Mouse (Mus musculus) kidney, adult 11 months (tissue): ENCODE measurements around the gene Ebf1.

ENCODE experiments used
- DNase-seq: peaks from one replicate; pipeline ENCODE4 v3.0.0; 2022

Gene Ebf1

DNA sequence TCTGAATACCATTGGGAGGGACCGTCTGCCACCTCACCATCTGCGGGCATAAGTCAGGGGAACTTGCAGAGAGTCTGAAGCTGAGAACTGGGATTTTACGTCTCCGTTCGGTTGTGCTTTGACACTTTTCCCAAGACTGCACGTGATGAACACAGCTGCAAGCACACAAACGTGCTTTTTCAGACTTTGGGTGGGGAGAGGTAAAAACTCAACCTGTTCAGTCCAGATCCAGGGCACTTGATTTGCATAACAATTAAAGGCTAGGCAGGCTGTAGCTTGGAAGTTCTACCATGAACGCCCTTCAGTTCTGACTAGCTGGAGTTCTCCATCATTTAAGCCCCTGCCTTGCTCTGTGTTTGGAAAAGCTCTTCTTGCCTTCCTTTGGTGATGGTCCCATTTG lies 246.8 kb downstream of the Ebf1 start:
- no peak for DNase-seq

DNA sequence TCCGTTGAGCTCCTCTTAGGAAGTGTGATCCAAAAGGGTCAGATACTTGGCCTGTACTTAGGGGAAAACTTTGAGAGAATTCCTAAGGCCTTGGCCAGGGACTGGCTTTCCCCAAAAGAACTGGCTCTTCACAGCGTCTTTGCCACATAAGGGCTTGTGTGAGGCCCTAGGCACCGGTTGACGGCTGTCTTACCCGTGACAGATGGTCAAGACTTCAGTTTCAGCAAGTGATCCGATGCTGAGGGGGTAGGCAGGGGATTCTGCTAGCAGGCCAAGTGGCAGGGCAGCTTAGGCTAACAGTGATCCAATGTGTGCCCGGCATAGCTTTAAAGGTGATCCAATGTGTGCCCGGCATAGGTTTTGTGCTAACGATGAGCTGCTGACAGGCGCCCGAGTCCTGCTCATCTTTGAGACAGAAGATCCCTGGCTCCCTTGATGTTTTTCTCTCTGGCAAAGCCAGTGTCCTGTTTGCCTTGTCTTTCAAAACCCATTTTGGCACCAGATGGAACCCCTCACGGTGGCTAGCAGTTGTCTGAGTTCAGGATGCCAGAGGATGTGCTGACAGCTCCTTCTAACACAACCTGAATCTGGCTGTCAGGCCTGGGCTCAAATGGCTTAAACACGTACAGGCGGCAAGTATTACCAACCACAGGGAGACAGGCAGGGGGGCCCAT lies 249.5 kb downstream of the Ebf1 start:
- no peak for DNase-seq

DNA sequence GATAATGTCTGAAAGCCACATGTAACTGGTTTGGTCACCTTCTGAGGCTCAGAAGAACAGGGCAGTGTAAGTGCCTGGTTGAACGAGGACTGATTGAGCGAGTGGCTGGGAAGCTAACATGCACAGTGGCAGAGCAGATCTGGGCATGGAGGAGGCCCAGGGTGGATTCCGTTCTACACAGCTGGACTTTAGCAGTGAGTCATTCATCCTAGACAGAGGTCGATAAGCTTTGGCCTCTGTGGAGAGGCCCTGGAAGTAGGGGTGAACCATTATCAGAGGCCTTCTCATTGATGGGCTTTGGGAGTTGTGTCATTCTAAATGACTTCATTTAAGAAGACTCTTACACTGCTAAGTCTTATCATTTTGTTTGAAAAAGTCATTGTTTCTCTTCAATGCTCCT lies 250.3 kb downstream of the Ebf1 start:
- DNase-seq = no peak

DNA sequence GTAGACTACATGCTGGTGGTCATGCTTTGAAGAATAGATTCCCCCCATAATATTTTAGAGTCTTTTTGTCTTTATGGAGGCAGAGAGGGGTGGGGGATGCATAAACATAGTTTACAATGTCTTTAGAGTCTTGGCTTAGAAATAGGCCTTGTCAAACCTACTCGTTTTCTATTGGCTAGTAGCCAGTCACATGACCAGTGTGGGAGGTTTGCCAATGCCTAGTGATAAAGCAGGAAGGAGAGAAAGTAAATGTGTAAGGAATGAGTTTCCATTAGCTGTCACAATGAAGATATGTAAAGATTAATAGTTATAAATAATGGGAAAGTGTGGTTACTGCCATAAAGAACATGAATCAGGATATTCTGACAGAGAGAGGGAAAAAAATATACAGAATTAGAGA lies 256.8 kb downstream of the Ebf1 start:
- no peak for DNase-seq

DNA sequence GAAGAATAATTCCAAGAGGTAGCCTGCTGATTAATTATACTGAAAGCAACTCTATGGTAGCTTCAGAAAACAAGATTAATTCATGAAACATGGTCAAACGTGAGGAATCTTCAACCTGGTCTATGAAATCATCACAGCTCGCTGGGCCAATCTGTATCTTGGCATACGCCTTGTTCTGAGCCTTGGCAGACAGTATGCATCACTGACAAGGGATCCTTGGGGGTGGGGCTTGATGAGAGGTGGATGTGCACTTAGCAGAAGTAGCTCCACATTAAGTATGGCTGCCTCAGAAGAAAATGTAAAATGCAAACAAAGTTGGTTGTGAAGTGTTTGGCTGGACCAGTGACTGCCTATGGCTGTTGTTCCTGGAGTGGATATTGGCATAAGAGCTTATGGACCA lies 258.1 kb downstream of the Ebf1 start:
- DNase-seq = no peak

DNA sequence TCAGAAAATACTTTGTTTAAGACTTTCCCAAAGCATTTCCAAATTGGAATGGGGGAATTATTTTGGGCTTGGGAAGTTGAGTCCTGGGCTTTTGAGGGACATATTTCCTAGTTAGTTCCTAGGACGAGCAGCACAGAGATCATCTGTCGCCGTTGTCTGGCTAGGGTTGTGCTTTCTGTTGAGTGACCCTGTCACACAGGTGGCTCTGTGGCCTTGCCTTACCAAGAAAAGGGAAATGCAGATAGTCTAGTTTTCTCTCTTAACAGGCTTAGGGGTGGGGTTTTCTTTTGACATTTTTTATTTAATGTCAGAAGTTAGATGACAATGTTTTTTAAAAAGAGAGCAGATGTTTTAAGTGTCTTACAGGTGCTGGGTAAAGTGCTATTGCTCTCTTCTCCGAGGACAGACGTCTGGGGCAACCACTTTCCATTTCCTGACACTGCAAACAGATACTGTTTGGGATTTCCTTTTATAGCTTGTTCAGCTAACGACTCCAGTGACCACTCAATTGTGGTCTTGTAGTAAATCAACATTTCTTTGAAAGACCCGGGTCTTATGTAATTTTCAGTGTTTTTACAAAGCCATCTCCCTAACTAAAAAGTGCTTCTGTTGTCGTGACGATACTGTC lies 264.1 kb downstream of the Ebf1 start:
- DNase-seq = no peak

DNA sequence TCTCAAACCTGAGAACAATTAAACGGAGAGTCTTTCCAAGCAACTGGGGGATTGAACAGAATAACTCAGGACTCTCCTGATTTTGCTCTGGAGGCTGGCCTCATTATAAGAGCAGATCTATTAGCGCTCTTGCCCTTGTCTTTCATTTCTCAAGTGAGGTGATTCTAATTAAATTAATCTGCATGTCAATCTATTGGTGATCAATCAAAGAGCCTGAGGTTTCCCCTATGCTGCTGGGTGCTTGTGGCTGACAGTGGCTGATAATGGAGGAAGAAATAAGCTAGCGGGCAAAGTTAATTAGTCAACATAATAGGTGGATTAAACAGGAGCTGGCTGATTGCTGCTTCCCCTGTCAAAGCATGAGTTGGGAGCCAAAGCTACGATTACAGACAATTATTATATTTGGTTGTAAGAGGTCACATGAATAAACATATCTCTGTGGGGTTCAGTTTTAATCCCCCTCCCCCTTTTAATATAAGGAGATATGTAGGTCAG lies 265.4 kb downstream of the Ebf1 start:
- no peak for DNase-seq

DNA sequence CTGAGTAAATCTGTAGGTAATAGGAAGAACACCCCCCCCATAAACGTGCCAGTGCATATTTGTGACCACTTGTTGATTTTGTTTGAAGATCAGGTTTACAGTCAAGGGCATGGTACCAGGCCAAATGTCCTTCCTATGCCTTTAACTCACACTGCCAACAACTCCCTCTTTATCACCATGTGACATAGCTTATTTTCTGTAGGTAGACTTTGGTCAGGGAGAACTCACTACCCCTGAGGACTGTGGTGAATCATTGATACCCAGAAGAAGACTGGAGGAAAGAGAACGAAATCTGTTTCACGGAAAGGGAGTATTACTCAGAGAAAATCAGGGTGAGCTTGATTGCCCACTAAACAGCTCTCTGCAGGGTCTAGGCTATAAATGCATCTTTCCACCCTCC lies 267.2 kb downstream of the Ebf1 start:
- DNase-seq = no peak

DNA sequence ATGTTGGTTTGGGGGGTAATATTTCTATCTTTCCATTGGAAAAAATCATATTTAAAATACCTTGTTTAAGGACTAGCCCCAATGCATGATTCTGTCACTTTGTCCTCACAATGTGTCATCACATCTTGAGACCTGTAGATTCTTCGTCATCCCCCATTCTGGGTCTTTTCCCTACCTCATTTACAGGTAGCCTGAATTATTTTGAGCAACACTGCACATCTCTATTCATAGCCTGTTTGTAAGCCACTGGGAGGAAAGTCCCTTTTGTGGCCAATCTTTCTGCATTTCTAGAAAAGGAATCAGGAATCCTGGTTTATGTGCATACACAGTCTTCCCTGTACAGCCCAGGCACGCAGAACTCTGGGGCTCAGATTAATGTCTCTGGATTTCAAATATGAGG lies 269.8 kb downstream of the Ebf1 start:
- DNase-seq = no peak

DNA sequence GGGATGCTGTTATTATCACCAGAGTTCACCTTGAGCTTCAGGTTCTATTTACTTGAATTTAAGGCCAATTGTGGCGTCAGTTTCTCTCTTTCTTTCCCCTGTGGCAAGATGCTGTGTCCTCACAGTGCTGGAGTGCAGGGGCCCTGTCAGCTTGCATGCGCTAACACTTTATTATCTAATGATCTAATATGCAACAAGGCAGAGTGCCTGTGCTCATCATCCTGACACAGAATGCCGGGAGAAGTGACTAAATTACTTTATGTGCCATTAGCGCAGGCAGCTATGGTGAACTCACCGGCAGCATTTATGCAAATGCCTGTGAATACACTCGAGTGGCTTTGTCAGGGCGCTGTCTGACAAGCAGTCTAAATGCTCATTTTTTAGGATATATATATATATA lies 270.6 kb downstream of the Ebf1 start:
- DNase-seq = no peak

DNA sequence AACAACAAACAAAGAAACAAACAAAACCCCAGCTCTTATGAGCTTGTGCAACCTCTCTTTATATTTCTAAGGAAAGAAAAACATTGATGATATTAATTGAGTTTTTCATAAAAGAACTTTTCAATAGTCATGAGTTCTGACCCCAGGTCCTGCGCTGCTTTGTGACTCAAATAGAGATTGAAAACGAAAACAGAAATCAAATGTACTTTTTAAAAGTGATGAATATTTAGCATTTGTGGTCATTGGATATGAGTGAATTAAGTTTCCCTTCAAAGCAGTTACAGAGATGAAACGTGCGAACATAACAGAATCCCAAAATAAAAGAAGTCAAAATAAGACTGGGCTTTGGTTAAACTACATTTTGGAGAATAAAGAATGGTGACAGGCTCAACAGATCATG lies 271.3 kb downstream of the Ebf1 start:
- no peak for DNase-seq

DNA sequence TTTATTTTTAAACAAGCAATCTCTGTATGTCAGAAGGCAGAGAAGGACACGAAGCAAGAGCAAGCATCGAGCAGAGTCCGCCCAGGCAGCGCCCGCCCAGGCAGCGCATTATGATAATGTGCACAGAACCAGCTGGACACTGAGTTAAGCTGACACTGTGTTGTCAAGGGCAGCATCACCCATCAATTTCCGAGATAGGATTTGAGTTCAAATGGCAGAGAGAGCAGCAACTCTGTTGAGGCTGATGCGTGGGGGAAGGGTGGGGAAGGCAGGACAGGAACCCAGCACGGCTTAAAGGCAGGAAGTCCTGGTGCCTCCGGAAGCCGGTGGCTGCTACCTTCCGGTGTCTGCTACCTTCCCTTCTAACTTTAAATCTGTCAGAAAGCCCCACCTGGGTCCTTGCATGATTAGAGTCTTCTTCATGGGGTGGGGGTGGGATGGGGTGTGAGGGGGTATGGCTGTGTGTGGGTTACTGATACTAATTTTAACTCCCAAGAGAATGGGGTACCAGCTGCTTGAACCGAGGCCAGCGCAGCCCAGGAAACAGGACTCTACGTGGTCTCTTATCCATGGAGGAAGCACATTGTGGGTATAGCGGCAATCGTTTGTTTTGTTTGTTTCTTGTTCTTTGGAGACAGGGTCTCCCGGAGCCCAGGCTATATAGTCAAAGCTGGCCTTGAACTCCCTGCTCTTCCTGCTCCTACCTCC lies 275.9 kb downstream of the Ebf1 start:
- DNase-seq = peak; percentile 15

DNA sequence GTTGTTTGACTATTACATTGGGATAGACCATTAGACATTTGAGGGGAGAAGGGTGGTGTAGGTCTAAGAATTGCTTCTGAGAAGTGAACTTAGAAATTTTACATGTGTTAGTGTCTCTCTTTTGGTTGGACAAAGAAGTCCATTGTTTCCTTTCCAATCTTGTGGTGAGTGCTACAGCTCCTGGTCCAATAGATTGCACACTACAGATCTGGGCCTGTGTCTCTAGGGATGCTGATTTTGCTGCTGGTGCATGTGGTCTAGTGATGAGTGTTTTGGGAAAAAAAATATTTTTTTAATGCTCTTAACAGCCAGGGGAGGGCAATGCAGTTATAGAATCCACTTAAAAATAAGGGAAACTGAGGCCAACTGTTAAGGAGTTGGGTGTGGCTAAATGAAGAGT lies 276.9 kb downstream of the Ebf1 start:
- no peak for DNase-seq

DNA sequence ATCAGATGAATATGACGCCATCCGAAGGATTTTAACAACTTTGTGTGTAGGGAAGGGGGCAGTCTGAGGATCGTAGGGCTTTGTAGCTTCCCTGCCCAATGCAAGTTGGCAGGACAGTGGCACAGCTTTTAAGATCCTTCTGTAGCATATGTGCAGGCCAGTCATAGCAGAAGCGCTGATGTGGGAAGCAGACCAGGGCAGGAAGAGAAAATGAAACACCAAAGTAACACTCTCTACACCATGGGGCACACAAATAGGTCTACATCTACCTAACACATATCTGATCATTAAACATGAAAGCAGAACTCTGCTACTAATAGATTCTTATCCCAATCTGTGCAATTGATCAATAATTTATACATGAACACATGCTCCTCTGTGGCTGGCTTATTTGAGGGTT lies 277.7 kb downstream of the Ebf1 start:
- no peak for DNase-seq

DNA sequence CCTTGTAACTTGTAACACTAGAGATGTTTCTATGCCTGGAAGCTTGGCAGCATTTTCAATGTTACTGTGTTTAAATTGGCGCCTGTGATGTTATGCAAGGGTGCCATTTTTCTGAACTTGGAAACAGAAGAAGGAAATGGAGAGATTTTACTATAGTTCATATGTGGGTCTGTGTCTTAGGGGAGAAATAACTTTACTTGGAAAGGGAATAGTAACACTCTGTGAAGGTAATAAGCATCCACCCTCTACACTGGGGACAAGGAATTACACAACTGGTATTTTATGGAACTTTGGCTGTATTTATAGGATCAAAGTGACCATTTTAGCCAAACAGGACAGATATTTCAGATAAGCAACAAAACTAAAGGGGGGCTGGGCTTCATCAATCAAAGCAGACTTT lies 278.8 kb downstream of the Ebf1 start:
- no peak for DNase-seq

DNA sequence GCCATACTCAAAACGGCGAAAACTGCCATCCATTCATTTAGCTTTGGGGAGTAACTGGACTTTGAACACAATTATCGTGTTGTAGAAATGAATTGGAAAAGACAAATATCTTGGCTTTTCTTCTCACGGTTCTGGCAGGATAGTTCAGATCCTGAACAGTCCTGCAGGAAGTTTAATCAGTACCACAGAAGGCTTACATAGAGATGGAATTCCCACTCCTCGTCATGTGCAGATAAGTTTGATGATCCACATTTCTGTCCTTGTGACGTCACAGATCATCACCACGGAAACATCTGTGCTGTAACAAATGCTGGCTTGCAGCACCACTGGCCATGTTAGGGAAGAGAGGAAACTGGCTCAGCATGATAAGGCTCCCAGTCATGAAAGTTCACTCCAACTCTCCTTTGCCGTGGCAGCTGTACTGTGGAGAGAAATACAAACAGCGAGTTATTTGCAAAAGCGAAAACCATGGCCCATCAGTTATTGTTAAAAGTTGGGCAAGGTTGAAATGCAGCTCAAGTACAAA lies 280.1 kb downstream of the Ebf1 start:
- DNase-seq = no peak

DNA sequence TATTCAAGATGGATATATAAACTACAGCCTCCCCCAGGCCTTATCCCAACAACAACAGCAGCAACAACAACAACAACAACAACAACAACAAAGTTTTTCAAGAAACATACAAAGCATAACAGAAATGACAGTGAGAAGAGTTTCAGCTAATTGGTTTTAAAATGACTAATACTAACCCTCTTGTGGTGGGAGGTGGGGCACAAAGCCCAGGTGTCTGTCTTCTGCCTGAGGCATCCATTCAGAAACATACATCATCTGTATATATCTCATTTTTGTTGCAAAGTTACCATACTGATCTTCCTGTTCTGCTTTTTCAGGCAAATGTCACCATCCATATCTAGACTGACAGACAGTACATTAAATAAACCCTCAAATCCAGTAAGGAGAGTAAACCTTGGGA lies 282.4 kb downstream of the Ebf1 start:
- no peak for DNase-seq

DNA sequence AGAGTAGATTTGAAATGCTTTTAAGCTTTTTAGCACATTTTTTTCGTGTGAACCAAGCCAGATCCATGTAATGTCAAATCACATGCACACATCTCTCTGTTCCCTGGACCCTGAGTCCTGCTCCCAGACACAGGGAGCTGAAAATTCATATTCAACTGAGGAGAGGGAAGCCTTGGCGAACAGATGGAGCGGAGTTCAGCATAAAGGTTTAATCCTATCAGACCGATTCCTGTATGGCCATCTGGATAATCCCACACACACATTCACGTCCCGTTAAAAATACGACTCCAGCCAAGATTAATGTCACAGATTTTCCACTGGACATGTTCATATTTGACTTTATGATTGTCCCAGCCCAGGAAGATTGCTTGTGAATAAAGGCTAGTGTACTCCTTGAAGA lies 282.8 kb downstream of the Ebf1 start:
- DNase-seq = no peak

DNA sequence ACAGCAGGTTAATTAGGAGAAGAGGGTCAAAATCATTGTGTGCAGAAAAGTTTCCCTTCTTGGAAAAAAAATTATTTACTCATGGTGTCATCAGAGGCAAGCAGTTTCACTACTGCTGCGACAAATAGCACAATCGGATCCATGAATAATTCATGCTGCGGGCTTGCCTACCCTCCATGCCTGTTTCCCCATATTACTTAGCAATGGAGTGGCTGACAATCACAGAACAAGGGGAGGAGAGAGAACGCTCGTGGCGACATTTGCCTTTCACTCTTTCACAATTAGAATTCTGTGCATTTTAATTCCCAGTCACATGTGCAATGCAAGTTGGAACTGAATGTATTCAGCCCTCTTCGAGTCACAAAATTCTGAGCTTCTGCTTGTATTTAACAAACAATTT lies 283.4 kb downstream of the Ebf1 start:
- no peak for DNase-seq

DNA sequence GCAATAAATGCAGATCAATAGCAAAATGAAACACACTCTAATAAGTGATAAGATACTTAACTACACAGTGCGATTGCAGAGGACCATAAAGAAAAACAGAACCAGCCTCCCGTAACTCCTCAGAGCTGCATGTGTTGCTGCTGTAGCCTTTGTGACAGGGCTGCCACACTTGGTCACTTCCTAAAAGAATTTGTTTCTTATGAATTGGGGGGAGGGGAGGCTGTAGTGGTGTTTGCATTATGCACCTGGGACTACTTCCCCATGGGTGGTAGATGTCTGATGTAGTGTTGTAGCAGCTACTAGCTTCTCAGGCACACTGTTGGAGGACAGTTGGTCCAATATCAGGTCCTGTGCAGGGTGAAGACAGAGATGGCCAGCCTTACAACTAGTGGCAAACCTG lies 284.6 kb downstream of the Ebf1 start:
- DNase-seq = no peak

DNA sequence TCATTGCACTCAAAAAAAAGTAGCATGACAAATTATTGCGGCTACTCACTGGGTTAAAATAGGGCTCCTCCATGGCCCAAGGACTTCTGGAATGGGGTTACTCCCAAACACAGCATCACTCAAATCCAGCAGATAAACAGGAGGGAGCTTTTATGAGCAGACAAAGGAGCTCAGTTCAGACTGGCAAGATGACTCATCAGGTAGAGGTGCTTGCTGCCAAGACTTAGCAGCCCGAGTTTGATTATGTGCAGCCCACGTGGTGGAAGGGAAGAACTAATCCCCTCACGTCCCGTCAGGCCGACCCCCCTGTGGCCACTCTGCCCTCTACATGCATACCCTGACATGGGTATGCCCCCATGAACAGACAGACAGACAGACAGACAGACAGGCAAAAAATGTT lies 285.0 kb downstream of the Ebf1 start:
- DNase-seq = no peak

DNA sequence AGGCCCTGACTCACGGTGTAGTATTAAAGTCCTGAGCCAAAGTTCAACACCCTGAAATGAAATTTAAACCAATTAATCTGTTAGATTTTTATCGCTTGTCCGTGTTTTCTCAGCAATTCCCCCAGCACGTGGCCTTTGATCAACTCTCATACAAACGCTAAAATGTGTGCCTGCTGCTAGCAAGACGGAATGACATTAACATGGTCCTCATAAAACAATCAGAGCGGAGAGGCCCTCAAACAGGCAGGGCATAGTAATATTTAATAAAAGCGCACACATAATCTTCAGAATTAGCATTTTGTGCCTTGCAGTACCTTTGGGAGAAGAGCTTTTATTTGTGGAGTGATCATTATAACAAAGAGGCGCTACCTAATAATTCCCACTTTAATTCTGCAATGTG lies 287.0 kb downstream of the Ebf1 start:
- no peak for DNase-seq

DNA sequence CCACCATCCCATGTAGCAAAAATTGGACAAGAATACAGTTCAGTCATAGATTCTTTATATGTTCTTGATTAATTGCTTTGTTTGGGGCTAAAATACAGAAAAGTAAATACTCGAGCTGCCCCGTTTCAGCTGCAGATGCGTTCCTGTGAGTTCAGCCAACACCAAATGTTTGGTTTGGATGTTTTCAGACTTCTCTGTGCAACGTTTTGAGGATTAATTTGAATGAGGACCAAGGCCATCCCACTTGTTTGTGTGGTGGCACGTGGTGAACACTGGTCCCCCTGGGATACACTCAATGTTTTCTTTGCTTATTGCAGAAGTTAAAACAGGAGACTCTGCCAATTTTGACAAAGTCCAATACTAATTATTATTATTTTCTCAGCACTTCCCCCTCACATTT lies 289.3 kb downstream of the Ebf1 start:
- peak; percentile 26 for DNase-seq

DNA sequence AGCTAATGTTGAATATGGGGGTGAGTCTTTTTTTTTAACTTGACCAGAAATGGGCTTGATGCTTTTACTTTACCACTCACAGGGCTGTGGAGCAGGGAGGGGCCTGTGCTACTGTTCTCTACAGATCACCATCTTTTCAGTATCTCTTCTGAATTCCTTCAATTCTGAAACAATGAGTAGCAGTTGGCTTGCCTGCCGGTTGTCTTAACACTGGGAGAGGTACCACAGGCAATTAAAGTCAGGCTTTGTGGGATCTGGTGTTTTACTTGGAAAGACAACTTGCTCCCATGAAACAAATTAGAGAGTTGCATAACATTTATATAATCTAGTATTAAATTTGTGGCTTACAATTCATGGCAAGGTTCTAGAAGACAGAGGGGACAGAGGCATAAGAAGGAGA lies 294.6 kb downstream of the Ebf1 start:
- no peak for DNase-seq
